In genomic region chr5:138756311-138757085, GRCm38 (mm10) we compare ENCODE assay signal across 9 mouse cellular contexts. TPM values are rescaled to one million over a fixed set of nuclear protein-coding genes. Genes with fewer than 3 reads are reported as not detected.
A peak's percentile ranks its signal among the peaks of the same experiment; 100 is the strongest.
DNase-seq lines count a peak whose midpoint lies in the region; ATAC-seq and TF ChIP-seq lines count a peak whose summit lies in the region.
"Had no signal": no experiment of that assay in that cellular context is flagged by ENCODE, and none has a peak within 500 bp of the region (broad histone marks: within the 10 kb centered on the region; RNA-seq: fewer than 3 reads in every experiment).

No protein-coding gene starts in this region.

- no peaks in the 10 kb centered on the region for H3K27me3 ChIP-seq in forebrain, postnatal 0 days (ENCODE audit: insufficient read depth, low read length)

- H3K9ac ChIP-seq in forebrain, postnatal 0 days = peak overlapping the region; percentile 91

- TF ChIP-seq POLR2A in lung, adult 2 months (IDR thresholded peaks at IDR 0.05; ENCODE audit: borderline replicate concordance, extremely low read depth, low read depth, low read length) = no peak

- no peaks in the 10 kb centered on the region for H3K9me3 ChIP-seq in forebrain, postnatal 0 days (ENCODE audit: low read length)

- ATAC-seq in forebrain, postnatal 0 days = peak; percentile 6
- ATAC-seq in inflammation-experienced regulatory T-cells, adult 6 months = no peak

- H3K4me1 ChIP-seq in forebrain, postnatal 0 days (ENCODE audit: insufficient read depth) = peaks cover 24% of the 10 kb centered on the region
- H3K4me1 ChIP-seq in lung, adult 2 months (ENCODE audit: control insufficient read depth, insufficient read depth, low read length) = no peaks in the 10 kb centered on the region

- intact Hi-C loops in heart, postnatal 36 days (cut with DNase I) = no loop called here

- DNase-seq in retina, embryonic 14.5 days (ENCODE audit: low spot score) = peak; percentile 40
- DNase-seq in retina, postnatal 1 day = no peak
- DNase-seq in forebrain, postnatal 0 days = peak; percentile 75
- peak; percentile 51 to 58 for DNase-seq in heart, postnatal 36 days
- peak; percentile 41 to 49 for DNase-seq in layer of hippocampus, adult 2 months (ENCODE audit: low spot score in 2 of 2)
- peak; percentile 13 for DNase-seq in lung, adult 2 months
- peak; percentile 51 for DNase-seq in right cerebral cortex, adult 18-20 months

- peaks cover 32% of the 10 kb centered on the region for H3K36me3 ChIP-seq in forebrain, postnatal 0 days (ENCODE audit: insufficient read depth)
- H3K36me3 ChIP-seq: G1E had no signal

- no peak for TF ChIP-seq CTCF in forebrain, postnatal 0 days (IDR thresholded peaks at IDR 0.05; ENCODE audit: low read depth)
- no peak for TF ChIP-seq CTCF in layer of hippocampus, adult 2 months (conservative IDR thresholded peaks at IDR 0.05)
- no peak for TF ChIP-seq CTCF in lung, adult 2 months (IDR thresholded peaks at IDR 0.05; ENCODE audit: insufficient read depth, low read length)

- 10% methylated on average over 15 of the region's 15 CpGs for WGBS in forebrain, postnatal 0 days
- WGBS in lung, adult 2 months = 32% methylated on average over 15 of the region's 15 CpGs

- peak overlapping the region; percentile 99 for H3K27ac ChIP-seq in forebrain, postnatal 0 days (ENCODE audit: low read depth, low read length)
- peak overlapping the region; percentile 90 for H3K27ac ChIP-seq in layer of hippocampus, adult 2 months

- peak overlapping the region; percentile 79 for H3K4me2 ChIP-seq in forebrain, postnatal 0 days (ENCODE audit: low read depth)

- peak overlapping the region; percentile 83 for H3K4me3 ChIP-seq in forebrain, postnatal 0 days (ENCODE audit: low read depth, low read length)
- H3K4me3 ChIP-seq in layer of hippocampus, adult 2 months = peak overlapping the region; percentile 76
- H3K4me3 ChIP-seq in lung, adult 2 months (replicated peaks; ENCODE audit: extremely low read depth, low read depth, low read length) = no peak overlapping the region

RNA-seq across cellular contexts. Expression of gene Fam20c, which starts 2.2 kb away (rescaled TPM):
- total RNA-seq in forebrain, postnatal 0 days (2014; rRNA removed) = 69.5 and 81.7 TPM in 2 replicates
- 47.9 and 50.0 TPM in 2 replicates for polyA plus RNA-seq in forebrain, postnatal 0 days (2015; fragmentation: Nextera tagmentation; extraction: Ambion mirVana)
- 10 to 100 TPM; 10.3 to 12.5 TPM for total RNA-seq in heart, postnatal 36 days (2021)
- 10 to 100 TPM; 29.2 to 33.7 TPM for total RNA-seq in layer of hippocampus, adult 2 months (2021)
- 11.0 and 14.2 TPM in 2 replicates for polyA plus RNA-seq in lung, adult 2 months (2012; rRNA removed)
- polyA plus RNA-seq in inflammation-experienced regulatory T-cells, adult 6 months (2017; shearing (Covaris generic)) = not detected
- polyA plus RNA-seq: G1E had no signal
